Mouse (Mus musculus): ENCODE results near the gene Pick1. TPM values are rescaled to one million over a fixed set of nuclear protein-coding genes. Genes with fewer than 3 reads are reported as not detected.

The Pick1 gene
- polyA plus RNA-seq, 1 experiment from 2014 or later = 37.6 TPM

DNA sequence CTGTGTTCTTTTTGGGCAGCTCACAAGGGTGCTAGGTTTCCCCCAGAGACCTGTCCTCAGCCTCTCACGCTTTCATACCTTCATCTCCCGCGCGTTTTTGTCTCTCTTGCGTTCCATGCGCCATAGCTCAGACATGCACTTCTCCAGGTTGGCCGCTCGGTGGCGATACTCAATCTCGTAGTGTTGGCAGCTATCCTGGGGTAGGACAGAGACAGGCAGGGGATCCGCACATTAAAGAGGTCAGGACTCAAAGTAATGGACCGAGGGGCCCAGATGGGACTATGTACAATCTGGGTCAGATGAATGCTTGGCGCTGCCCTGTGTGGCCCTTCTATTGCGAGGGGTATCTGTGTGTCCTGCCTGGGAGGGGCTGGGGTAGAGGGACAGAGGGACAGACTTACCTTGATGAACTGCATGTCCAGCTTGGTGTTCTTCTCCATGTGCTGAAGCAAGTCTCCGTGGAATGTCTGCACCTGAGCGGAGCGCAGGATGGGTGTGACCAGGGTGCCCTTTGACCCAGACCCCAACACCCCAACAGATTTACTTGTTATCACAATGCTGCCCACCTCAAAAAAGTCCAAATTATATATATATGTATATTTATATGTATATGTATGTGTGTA lies 42.3 kb downstream of the Pick1 start:
- Histone ChIP-seq H3K4me1 (replicated peaks) (peaks cover 9% of the 10 kb centered on the region), H3K27me3 (replicated peaks) (peaks cover 21% of the 10 kb centered on the region), H3K9me3 (replicated peaks) (no peaks in the 10 kb centered on the region), H3K9ac (peak overlapping the region; percentile 63), H3K27ac (ENCODE audit: poor library complexity, severe bottlenecking) (no peak overlapping the region), H3K4me3 (peak overlapping the region; percentile 39), H3K4me2 (peak overlapping the region; percentile 80), H3K36me3 (no peaks in the 10 kb centered on the region)
- 15% methylated on average over 17 of the region's 17 CpGs for WGBS
- ATAC-seq (ENCODE audit: insufficient number of reproducible peaks, low FRiP score) = no peak

GRCm38 (mm10) chr15:79273020-79273419 lies 44.0 kb downstream of the Pick1 start:
- no peak overlapping the region for H3K4me2 ChIP-seq
- peaks cover 6% of the 10 kb centered on the region for H3K9me3 ChIP-seq (replicated peaks)
- H3K4me1 ChIP-seq (replicated peaks) = peaks cover 9% of the 10 kb centered on the region
- H3K9ac ChIP-seq = no peak overlapping the region
- peaks cover 5% of the 10 kb centered on the region for H3K27me3 ChIP-seq (replicated peaks)
- ATAC-seq (ENCODE audit: insufficient number of reproducible peaks, low FRiP score) = no peak
- H3K4me3 ChIP-seq = no peak overlapping the region
- no peak overlapping the region for H3K27ac ChIP-seq (ENCODE audit: poor library complexity, severe bottlenecking)
- WGBS = 47% methylated on average over 10 of the region's 10 CpGs
- no peaks in the 10 kb centered on the region for H3K36me3 ChIP-seq

GRCm38 (mm10) chr15:79277728-79278127 lies 48.8 kb downstream of the Pick1 start:
- no peak for ATAC-seq (ENCODE audit: insufficient number of reproducible peaks, low FRiP score)
- Histone ChIP-seq H3K27me3 (replicated peaks) (no peaks in the 10 kb centered on the region), H3K36me3 (no peaks in the 10 kb centered on the region), H3K4me2 (no peak overlapping the region), H3K4me1 (replicated peaks) (peaks cover 9% of the 10 kb centered on the region; the same call in 1 of the 2 replicates), H3K4me3 (no peak overlapping the region), H3K27ac (ENCODE audit: poor library complexity, severe bottlenecking) (no peak overlapping the region), H3K9me3 (replicated peaks) (peaks cover 12% of the 10 kb centered on the region), H3K9ac (no peak overlapping the region)
- 60% methylated on average over 10 of the region's 10 CpGs for WGBS

DNA sequence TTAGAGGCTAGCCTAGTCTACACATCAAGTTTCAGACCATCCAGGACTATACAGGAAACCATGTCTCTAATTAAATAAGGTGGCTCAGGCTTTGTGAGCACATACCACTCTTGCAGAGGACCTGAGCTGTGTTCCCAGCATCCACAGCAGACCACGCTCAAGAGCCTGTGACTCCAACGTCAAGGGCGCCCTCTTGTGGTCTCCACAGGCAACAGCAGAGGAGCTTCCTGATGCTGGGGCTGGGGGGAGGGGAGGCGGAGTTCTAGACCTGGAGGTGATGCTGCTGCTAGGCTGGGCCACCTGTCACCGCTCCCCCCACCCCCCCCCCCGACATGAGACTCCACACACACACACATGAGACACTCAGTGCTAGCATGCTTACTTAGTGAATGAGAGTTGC lies 51.2 kb downstream of the Pick1 start:
- H3K4me2 ChIP-seq = no peak overlapping the region
- H3K4me1 ChIP-seq (replicated peaks) = peaks cover 9% of the 10 kb centered on the region; the same call in 1 of the 2 replicates

DNA sequence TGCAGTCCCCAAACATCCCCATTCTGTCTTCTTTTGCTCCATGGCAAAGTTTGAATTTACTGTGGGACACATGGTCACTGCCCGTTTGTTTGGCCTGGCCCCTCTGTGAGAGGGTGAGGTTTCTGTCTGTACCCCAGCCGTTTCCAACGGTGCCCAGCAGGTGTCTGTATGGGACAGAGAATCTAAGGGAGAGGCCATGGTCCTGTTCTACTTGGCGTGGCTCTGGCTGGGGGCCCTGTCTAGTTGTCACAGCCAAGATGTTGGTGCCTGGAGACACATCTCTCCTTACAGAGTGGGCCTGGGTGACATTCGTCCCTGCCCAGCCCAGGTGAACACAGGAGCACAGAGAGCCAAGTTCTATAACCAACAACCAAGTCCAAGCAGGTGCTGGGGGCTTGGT lies 51.9 kb downstream of the Pick1 start:
- Histone ChIP-seq H3K4me1 (replicated peaks) (peaks cover 9% of the 10 kb centered on the region; the same call in 1 of the 2 replicates), H3K27ac (ENCODE audit: poor library complexity, severe bottlenecking) (no peak overlapping the region), H3K9me3 (replicated peaks) (peaks cover 12% of the 10 kb centered on the region), H3K4me2 (no peak overlapping the region), H3K27me3 (replicated peaks) (0 out of 2 replicates have a peak, but pooled peaks cover 5% of the 10 kb centered on the region), H3K36me3 (peaks cover under 1% of the 10 kb centered on the region; the same call in 1 of the 2 replicates), H3K9ac (no peak overlapping the region), H3K4me3 (no peak overlapping the region)
- no peak for ATAC-seq (ENCODE audit: insufficient number of reproducible peaks, low FRiP score)
- 53% methylated on average over 5 of the region's 5 CpGs for WGBS

More for the DNA sequence above, 51.2 kb downstream of the Pick1 start:
- no peak overlapping the region for H3K27ac ChIP-seq (ENCODE audit: poor library complexity, severe bottlenecking)
- 0 out of 2 replicates have a peak, but pooled peaks cover 5% of the 10 kb centered on the region for H3K27me3 ChIP-seq (replicated peaks)
- 24% methylated on average over 6 of the region's 6 CpGs for WGBS
- peaks cover 12% of the 10 kb centered on the region for H3K9me3 ChIP-seq (replicated peaks)
- no peak overlapping the region for H3K9ac ChIP-seq
- H3K36me3 ChIP-seq = no peaks in the 10 kb centered on the region
- H3K4me3 ChIP-seq = no peak overlapping the region
- no peak for ATAC-seq (ENCODE audit: insufficient number of reproducible peaks, low FRiP score)

GRCm38 (mm10) chr15:79281389-79281788 lies 52.4 kb downstream of the Pick1 start:
- no peak overlapping the region for H3K4me2 ChIP-seq
- no peak overlapping the region for H3K4me3 ChIP-seq
- 62% methylated on average over 1 of the region's 1 CpGs for WGBS
- peak; percentile 70; the same call in 1 of the 2 replicates for ATAC-seq (ENCODE audit: insufficient number of reproducible peaks, low FRiP score)
- H3K27me3 ChIP-seq (replicated peaks) = 0 out of 2 replicates have a peak, but pooled peaks cover 5% of the 10 kb centered on the region
- peaks cover 9% of the 10 kb centered on the region; the same call in 1 of the 2 replicates for H3K4me1 ChIP-seq (replicated peaks)
- peaks cover 12% of the 10 kb centered on the region for H3K9me3 ChIP-seq (replicated peaks)
- H3K36me3 ChIP-seq = peaks cover 6% of the 10 kb centered on the region; the same call in 1 of the 2 replicates
- no peak overlapping the region for H3K27ac ChIP-seq (ENCODE audit: poor library complexity, severe bottlenecking)
- no peak overlapping the region for H3K9ac ChIP-seq

GRCm38 (mm10) chr15:79282434-79282833 lies 53.5 kb downstream of the Pick1 start:
- Histone ChIP-seq H3K9me3 (replicated peaks) (0 out of 2 replicates have a peak, but pooled peaks cover 6% of the 10 kb centered on the region), H3K4me3 (no peak overlapping the region), H3K9ac (no peak overlapping the region), H3K4me1 (replicated peaks) (peaks cover 9% of the 10 kb centered on the region; the same call in 1 of the 2 replicates), H3K27me3 (replicated peaks) (0 out of 2 replicates have a peak, but pooled peaks cover 5% of the 10 kb centered on the region), H3K36me3 (peaks cover 13% of the 10 kb centered on the region; the same call in 1 of the 2 replicates), H3K4me2 (no peak overlapping the region), H3K27ac (ENCODE audit: poor library complexity, severe bottlenecking) (no peak overlapping the region)
- no peak for ATAC-seq (ENCODE audit: insufficient number of reproducible peaks, low FRiP score)
- 70% methylated on average over 5 of the region's 5 CpGs for WGBS

- Histone ChIP-seq H3K27me3 (replicated peaks) (0 out of 2 replicates have a peak, but pooled peaks cover 5% of the 10 kb centered on the region), H3K36me3 (peaks cover 15% of the 10 kb centered on the region), H3K9ac (no peak overlapping the region), H3K9me3 (replicated peaks) (0 out of 2 replicates have a peak, but pooled peaks cover 6% of the 10 kb centered on the region), H3K4me2 (no peak overlapping the region), H3K27ac (ENCODE audit: poor library complexity, severe bottlenecking) (no peak overlapping the region), H3K4me1 (replicated peaks) (peaks cover 9% of the 10 kb centered on the region; the same call in 1 of the 2 replicates), H3K4me3 (no peak overlapping the region)
- ATAC-seq (ENCODE audit: insufficient number of reproducible peaks, low FRiP score) = no peak
- WGBS = 82% methylated on average over 4 of the region's 4 CpGs
Measured at GRCm38 (mm10) chr15:79283371-79283770, 54.4 kb downstream of the Pick1 start.

DNA sequence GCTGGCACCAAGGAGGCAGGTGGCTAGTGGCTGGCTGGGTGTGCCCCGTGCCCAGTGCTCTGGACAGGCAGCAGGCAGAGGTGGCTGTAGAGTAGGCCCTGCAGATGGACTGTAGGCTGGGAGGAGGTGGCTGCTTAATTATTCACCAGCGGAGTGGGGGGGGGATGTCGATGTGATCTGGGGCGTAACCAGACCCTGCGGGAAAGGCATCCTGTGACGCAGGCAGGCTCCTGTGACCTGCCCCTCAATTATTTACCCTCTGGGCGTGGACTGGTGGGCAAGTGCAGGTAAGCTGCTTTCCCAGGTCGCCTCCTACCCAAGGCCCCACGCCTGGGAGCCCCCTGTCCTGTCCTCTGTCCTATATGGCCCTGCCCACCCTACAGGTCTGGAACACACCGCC lies 56.4 kb downstream of the Pick1 start, which contains the start of gene Baiap2l2:
TSS of gene Baiap2l2 (minus strand) at position 139 of the 400 bp plus-strand sequence.
- no peaks in the 10 kb centered on the region for H3K9me3 ChIP-seq (replicated peaks)
- 0 out of 2 replicates have a peak, but pooled peaks cover 5% of the 10 kb centered on the region for H3K27me3 ChIP-seq (replicated peaks)
- H3K4me1 ChIP-seq (replicated peaks) = peaks cover 9% of the 10 kb centered on the region; the same call in 1 of the 2 replicates
- no peak for ATAC-seq (ENCODE audit: insufficient number of reproducible peaks, low FRiP score)
- WGBS = 78% methylated on average over 10 of the region's 10 CpGs
- H3K9ac ChIP-seq = no peak within 1 kb of the TSS
- H3K4me2 ChIP-seq = no peak within 1 kb of the TSS
- H3K27ac ChIP-seq (ENCODE audit: poor library complexity, severe bottlenecking) = no peak within 1 kb of the TSS
- H3K4me3 ChIP-seq = no peak within 1 kb of the TSS
- H3K36me3 ChIP-seq = peaks cover 23% of the 10 kb centered on the region

GRCm38 (mm10) chr15:79286141-79286540 lies 57.2 kb downstream of the Pick1 start:
- ATAC-seq (ENCODE audit: insufficient number of reproducible peaks, low FRiP score) = no peak

DNA sequence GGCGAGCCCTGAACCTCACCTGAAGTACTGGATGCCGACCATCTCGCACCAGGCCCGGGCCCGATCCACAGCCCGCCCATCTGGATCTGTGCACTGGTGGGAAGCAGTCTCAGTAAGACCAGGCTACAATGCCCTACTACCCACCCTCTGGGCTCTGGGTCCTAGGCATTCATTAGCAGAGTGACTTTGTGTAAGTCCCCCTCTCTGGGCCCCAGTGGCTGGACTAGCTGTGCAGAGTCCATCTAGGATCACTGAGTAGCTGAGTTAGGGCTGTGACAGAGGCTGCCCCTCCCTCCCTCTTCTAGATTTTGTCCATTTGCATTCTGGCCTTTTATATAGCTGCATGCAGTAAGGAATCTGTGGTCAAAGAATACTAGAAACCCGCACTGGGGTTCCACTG lies 58.1 kb downstream of the Pick1 start:
- Histone ChIP-seq H3K27ac (ENCODE audit: poor library complexity, severe bottlenecking) (no peak overlapping the region), H3K9ac (no peak overlapping the region), H3K4me2 (no peak overlapping the region), H3K36me3 (peaks cover 23% of the 10 kb centered on the region), H3K4me3 (no peak overlapping the region), H3K4me1 (replicated peaks) (no peaks in the 10 kb centered on the region), H3K9me3 (replicated peaks) (no peaks in the 10 kb centered on the region), H3K27me3 (replicated peaks) (0 out of 2 replicates have a peak, but pooled peaks cover 5% of the 10 kb centered on the region)
- ATAC-seq (ENCODE audit: insufficient number of reproducible peaks, low FRiP score) = no peak
- WGBS = 91% methylated on average over 7 of the region's 7 CpGs

More at GRCm38 (mm10) chr15:79286141-79286540, 57.2 kb downstream of the Pick1 start:
- H3K4me2 ChIP-seq = no peak overlapping the region
- peaks cover 23% of the 10 kb centered on the region for H3K36me3 ChIP-seq
- peaks cover 4% of the 10 kb centered on the region; the same call in 1 of the 2 replicates for H3K4me1 ChIP-seq (replicated peaks)
- 87% methylated on average over 7 of the region's 7 CpGs for WGBS
- no peaks in the 10 kb centered on the region for H3K9me3 ChIP-seq (replicated peaks)
- H3K27me3 ChIP-seq (replicated peaks) = 0 out of 2 replicates have a peak, but pooled peaks cover 5% of the 10 kb centered on the region
- no peak overlapping the region for H3K4me3 ChIP-seq
- H3K9ac ChIP-seq = no peak overlapping the region
- no peak overlapping the region for H3K27ac ChIP-seq (ENCODE audit: poor library complexity, severe bottlenecking)
